Mouse (Mus musculus) forebrain, embryonic 15.5 days (tissue): Measurements from ENCODE around the gene Pias1. TPM values are rescaled to one million over a fixed set of nuclear protein-coding genes. Genes with fewer than 3 reads are reported as not detected.

Experiments used
- ATAC-seq: fragments of 200-750 bp; cut with Nextera tagmentation; replicated peaks from 2 replicates; pipeline ENCODE4 v1.8.0; 2017; ENCODE audit warnings: mild to moderate bottlenecking, moderate TSS enrichment, moderate library complexity
- H3K27ac ChIP-seq: fragments of 300-500 bp; sonication (generic); replicated peaks from 2 replicates; pipeline ENCODE4 v1.5.1; 2015; ENCODE audit warnings: mild to moderate bottlenecking, inconsistent platforms
- H3K27me3 ChIP-seq: fragments of 300-500 bp; sonication (generic); 2 replicates; pipeline ENCODE4 v1.6.1; 2015; ENCODE audit warnings: inconsistent platforms
- H3K36me3 ChIP-seq: fragments of 300-500 bp; sonication (generic); 2 replicates; pipeline ENCODE4 v1.6.1; 2015; ENCODE audit warnings: mild to moderate bottlenecking, inconsistent platforms
- H3K4me1 ChIP-seq: fragments of 300-500 bp; sonication (generic); 2 replicates; pipeline ENCODE4 v1.6.1; 2015; ENCODE audit warnings: inconsistent platforms
- H3K4me2 ChIP-seq: fragments of 300-500 bp; sonication (generic); replicated peaks from 2 replicates; pipeline ENCODE4 v1.6.1; 2015; ENCODE audit warnings: mild to moderate bottlenecking, inconsistent platforms
- H3K4me3 ChIP-seq: fragments of 300-500 bp; sonication (generic); 2 replicates; pipeline ENCODE4 v1.5.1; 2015; ENCODE audit warnings: mild to moderate bottlenecking, inconsistent platforms
- H3K9ac ChIP-seq: fragments of 300-500 bp; sonication (generic); replicated peaks from 2 replicates; pipeline ENCODE4 v1.6.1; 2015; ENCODE audit warnings: mild to moderate bottlenecking, inconsistent platforms
- H3K9me3 ChIP-seq: fragments of 300-500 bp; sonication (generic); 2 replicates; pipeline ENCODE4 v1.6.1; 2016; ENCODE audit warnings: inconsistent platforms
- WGBS: fragments of 180-500 bp; shearing (Covaris S2); methylation state at CpG from one replicate; pipeline ENCODE4 v1.1.7; 2015; ENCODE audit warnings: mixed read lengths; 5-methylcytosine and 5-hydroxymethylcytosine counted together
- polyA plus RNA-seq: library from polyadenylated mRNA; unstranded; fragments of >200 nt; fragmentation: Nextera tagmentation; extraction: Ambion mirVana; gene quantifications from 2 replicates; pipeline ENCODE4 v1.2.1, GENCODE M21; 2015

The Pias1 gene
- polyA plus RNA-seq = 58.7 and 65.3 TPM in 2 replicates

- Histone ChIP-seq H3K4me1 (no peaks in the 10 kb centered on the region), H3K9me3 (no peaks in the 10 kb centered on the region), H3K27me3 (no peaks in the 10 kb centered on the region), H3K4me2 (no peak within 1 kb of the TSS), H3K9ac (no peak within 1 kb of the TSS), H3K36me3 (no peaks in the 10 kb centered on the region), H3K4me3 (no peak within 1 kb of the TSS), H3K27ac (no peak within 1 kb of the TSS)
- 86% methylated on average over 5 of the region's 5 CpGs for WGBS
- ATAC-seq = no peak
Measured at GRCm38 (mm10) chr9:62987824-62988223, at the start of gene Pias1. Gene Pias1 (minus strand): TSS chr9:62987924.

- WGBS = 86% methylated on average over 2 of the region's 2 CpGs
- Histone ChIP-seq H3K36me3 (no peaks in the 10 kb centered on the region), H3K9ac (no peak overlapping the region), H3K4me1 (no peaks in the 10 kb centered on the region), H3K9me3 (no peaks in the 10 kb centered on the region), H3K27me3 (no peaks in the 10 kb centered on the region), H3K4me3 (no peak overlapping the region), H3K27ac (no peak overlapping the region), H3K4me2 (no peak overlapping the region)
- ATAC-seq = no peak
Measured at GRCm38 (mm10) chr9:63035431-63035830, 47.7 kb upstream of the Pias1 start.

- Histone ChIP-seq H3K36me3 (no peaks in the 10 kb centered on the region), H3K4me3 (no peak overlapping the region), H3K4me1 (no peaks in the 10 kb centered on the region), H3K4me2 (no peak overlapping the region), H3K9ac (no peak overlapping the region), H3K27me3 (no peaks in the 10 kb centered on the region), H3K27ac (no peak overlapping the region), H3K9me3 (no peaks in the 10 kb centered on the region)
- no peak for ATAC-seq
- 62% methylated on average over 13 of the region's 13 CpGs for WGBS
Measured at GRCm38 (mm10) chr9:63031011-63031782, 43.5 kb upstream of the Pias1 start.

GRCm38 (mm10) chr9:63022486-63022885, 34.8 kb upstream of the Pias1 start:
- H3K9me3 ChIP-seq = no peaks in the 10 kb centered on the region
- H3K36me3 ChIP-seq = no peaks in the 10 kb centered on the region
- WGBS = 85% methylated on average over 1 of the region's 1 CpGs
- no peaks in the 10 kb centered on the region for H3K4me1 ChIP-seq
- no peak overlapping the region for H3K9ac ChIP-seq
- H3K27ac ChIP-seq = no peak overlapping the region
- no peak overlapping the region for H3K4me3 ChIP-seq
- no peaks in the 10 kb centered on the region for H3K27me3 ChIP-seq
- no peak for ATAC-seq
- H3K4me2 ChIP-seq = no peak overlapping the region

GRCm38 (mm10) chr9:63007371-63007770, 19.6 kb upstream of the Pias1 start:
- WGBS = 92% methylated on average over 4 of the region's 4 CpGs
- H3K27ac ChIP-seq = no peak overlapping the region
- ATAC-seq = no peak
- no peaks in the 10 kb centered on the region for H3K36me3 ChIP-seq
- H3K4me3 ChIP-seq = no peak overlapping the region
- H3K9ac ChIP-seq = no peak overlapping the region
- H3K27me3 ChIP-seq = no peaks in the 10 kb centered on the region
- no peak overlapping the region for H3K4me2 ChIP-seq
- no peaks in the 10 kb centered on the region for H3K9me3 ChIP-seq
- H3K4me1 ChIP-seq = no peaks in the 10 kb centered on the region

- Histone ChIP-seq H3K4me1 (no peaks in the 10 kb centered on the region), H3K27ac (no peak overlapping the region), H3K36me3 (no peaks in the 10 kb centered on the region), H3K9ac (no peak overlapping the region), H3K4me2 (no peak overlapping the region), H3K4me3 (no peak overlapping the region), H3K9me3 (no peaks in the 10 kb centered on the region), H3K27me3 (no peaks in the 10 kb centered on the region)
- ATAC-seq = no peak
- WGBS = 79% methylated on average over 6 of the region's 6 CpGs
Measured at GRCm38 (mm10) chr9:63006081-63006820, 18.5 kb upstream of the Pias1 start.

GRCm38 (mm10) chr9:62998561-62998960, 10.8 kb upstream of the Pias1 start:
- H3K4me2 ChIP-seq = no peak overlapping the region
- H3K27ac ChIP-seq = no peak overlapping the region
- no peak for ATAC-seq
- H3K36me3 ChIP-seq = no peaks in the 10 kb centered on the region
- H3K4me1 ChIP-seq = no peaks in the 10 kb centered on the region
- no peaks in the 10 kb centered on the region for H3K9me3 ChIP-seq
- no peaks in the 10 kb centered on the region for H3K27me3 ChIP-seq
- no peak overlapping the region for H3K4me3 ChIP-seq
- 63% methylated on average over 3 of the region's 3 CpGs for WGBS
- no peak overlapping the region for H3K9ac ChIP-seq

- H3K9me3 ChIP-seq = no peaks in the 10 kb centered on the region
- no peak overlapping the region for H3K4me2 ChIP-seq
- no peak for ATAC-seq
- no peak overlapping the region for H3K9ac ChIP-seq
- no peaks in the 10 kb centered on the region for H3K27me3 ChIP-seq
- no peaks in the 10 kb centered on the region for H3K4me1 ChIP-seq
- WGBS = 77% methylated on average over 3 of the region's 3 CpGs
- no peak overlapping the region for H3K27ac ChIP-seq
- no peak overlapping the region for H3K4me3 ChIP-seq
- no peaks in the 10 kb centered on the region for H3K36me3 ChIP-seq
Measured at GRCm38 (mm10) chr9:62997626-62998025, 9.9 kb upstream of the Pias1 start.

- no peak overlapping the region for H3K9ac ChIP-seq
- H3K4me1 ChIP-seq = no peaks in the 10 kb centered on the region
- no peaks in the 10 kb centered on the region for H3K9me3 ChIP-seq
- no peak overlapping the region for H3K4me2 ChIP-seq
- WGBS = 68% methylated on average over 2 of the region's 2 CpGs
- H3K36me3 ChIP-seq = no peaks in the 10 kb centered on the region
- no peak overlapping the region for H3K27ac ChIP-seq
- H3K4me3 ChIP-seq = no peak overlapping the region
- H3K27me3 ChIP-seq = no peaks in the 10 kb centered on the region
- ATAC-seq = no peak
Measured at GRCm38 (mm10) chr9:62995186-62995585, 7.5 kb upstream of the Pias1 start.

GRCm38 (mm10) chr9:62990134-62990533, 2.4 kb upstream of the Pias1 start:
- no peaks in the 10 kb centered on the region for H3K27me3 ChIP-seq
- H3K27ac ChIP-seq = no peak overlapping the region
- H3K36me3 ChIP-seq = no peaks in the 10 kb centered on the region
- no peak overlapping the region for H3K9ac ChIP-seq
- H3K4me3 ChIP-seq = no peak overlapping the region
- WGBS = 100% methylated on average over 3 of the region's 3 CpGs
- H3K4me1 ChIP-seq = no peaks in the 10 kb centered on the region
- no peak overlapping the region for H3K4me2 ChIP-seq
- no peak for ATAC-seq
- no peaks in the 10 kb centered on the region for H3K9me3 ChIP-seq

- Histone ChIP-seq H3K9ac (peak overlapping the region; percentile 95), H3K27ac (peak overlapping the region; percentile 98), H3K9me3 (no peaks in the 10 kb centered on the region), H3K4me3 (peak overlapping the region; percentile 83), H3K36me3 (no peaks in the 10 kb centered on the region), H3K4me1 (peaks cover 29% of the 10 kb centered on the region), H3K27me3 (no peaks in the 10 kb centered on the region), H3K4me2 (peak overlapping the region; percentile 85)
- 1% methylated on average over 38 of the region's 38 CpGs for WGBS
- ATAC-seq = peak; percentile 96
Measured at GRCm38 (mm10) chr9:62980777-62981202, 6.9 kb downstream of the Pias1 start.

GRCm38 (mm10) chr9:62980162-62980776, 7.5 kb downstream of the Pias1 start:
- WGBS = 1% methylated on average over 51 of the region's 63 CpGs
- H3K27me3 ChIP-seq = no peaks in the 10 kb centered on the region
- H3K36me3 ChIP-seq = no peaks in the 10 kb centered on the region
- H3K4me3 ChIP-seq = peak overlapping the region; percentile 83
- H3K4me2 ChIP-seq = peak overlapping the region; percentile 85
- no peaks in the 10 kb centered on the region for H3K9me3 ChIP-seq
- peak overlapping the region; percentile 98 for H3K27ac ChIP-seq
- ATAC-seq = peak; percentile 88
- H3K9ac ChIP-seq = peak overlapping the region; percentile 95
- H3K4me1 ChIP-seq = peaks cover 32% of the 10 kb centered on the region
